Mouse (Mus musculus): Measurements from ENCODE around the gene Serpina6. TPM values are rescaled to one million over a fixed set of nuclear protein-coding genes. Genes with fewer than 3 reads are reported as not detected.

Gene Serpina6
- 1.2 and 1.7 TPM in 2 replicates for polyA plus RNA-seq (2015; fragmentation: Nextera tagmentation; extraction: Ambion mirVana)

- no peak within 1 kb of the TSS for H3K9ac ChIP-seq (ENCODE audit: low read length)
- H3K4me1 ChIP-seq (ENCODE audit: control insufficient read depth, insufficient read depth, low read length) = no peaks in the 10 kb centered on the region
- H3K27me3 ChIP-seq (ENCODE audit: control insufficient read depth, insufficient read depth, low read length) = no peaks in the 10 kb centered on the region
- H3K9me3 ChIP-seq (replicated peaks; ENCODE audit: control insufficient read depth, low read length) = no peaks in the 10 kb centered on the region
- WGBS = 67% methylated on average over 9 of the region's 9 CpGs
- no peak within 1 kb of the TSS for H3K4me2 ChIP-seq (ENCODE audit: low read depth, low read length)
- no peak for ATAC-seq (replicated peaks; ENCODE audit: extremely low read depth, insufficient read depth, low FRiP score)
- no peaks in the 10 kb centered on the region for H3K36me3 ChIP-seq (ENCODE audit: control insufficient read depth, insufficient read depth)
- no peak within 1 kb of the TSS for H3K27ac ChIP-seq (ENCODE audit: low read length)
- H3K4me3 ChIP-seq (ENCODE audit: low read length) = no peak within 1 kb of the TSS
Measured at GRCm38 (mm10) chr12:103656848-103657626, at the start of gene Serpina6. Gene Serpina6 (minus strand): TSS chr12:103657212.

- no peaks in the 10 kb centered on the region for H3K36me3 ChIP-seq (ENCODE audit: control insufficient read depth, insufficient read depth)
- no peak overlapping the region for H3K9ac ChIP-seq (ENCODE audit: low read length)
- WGBS = 25% methylated on average over 4 of the region's 4 CpGs
- no peak overlapping the region for H3K27ac ChIP-seq (ENCODE audit: low read length)
- no peak for ATAC-seq (replicated peaks; ENCODE audit: extremely low read depth, insufficient read depth, low FRiP score)
- H3K4me3 ChIP-seq (ENCODE audit: low read length) = no peak overlapping the region
- no peak overlapping the region for H3K4me2 ChIP-seq (ENCODE audit: low read depth, low read length)
- H3K27me3 ChIP-seq (ENCODE audit: control insufficient read depth, insufficient read depth, low read length) = no peaks in the 10 kb centered on the region
- no peaks in the 10 kb centered on the region for H3K4me1 ChIP-seq (ENCODE audit: control insufficient read depth, insufficient read depth, low read length)
- no peaks in the 10 kb centered on the region for H3K9me3 ChIP-seq (replicated peaks; ENCODE audit: control insufficient read depth, low read length)
Measured at GRCm38 (mm10) chr12:103706113-103706512, 49.1 kb upstream of the Serpina6 start.

GRCm38 (mm10) chr12:103705547-103705946, 48.5 kb upstream of the Serpina6 start:
- no peak for ATAC-seq (replicated peaks; ENCODE audit: extremely low read depth, insufficient read depth, low FRiP score)
- H3K4me2 ChIP-seq (ENCODE audit: low read depth, low read length) = no peak overlapping the region
- H3K9me3 ChIP-seq (replicated peaks; ENCODE audit: control insufficient read depth, low read length) = no peaks in the 10 kb centered on the region
- no peak overlapping the region for H3K27ac ChIP-seq (ENCODE audit: low read length)
- no peaks in the 10 kb centered on the region for H3K27me3 ChIP-seq (ENCODE audit: control insufficient read depth, insufficient read depth, low read length)
- H3K36me3 ChIP-seq (ENCODE audit: control insufficient read depth, insufficient read depth) = no peaks in the 10 kb centered on the region
- no peak overlapping the region for H3K9ac ChIP-seq (ENCODE audit: low read length)
- no peaks in the 10 kb centered on the region for H3K4me1 ChIP-seq (ENCODE audit: control insufficient read depth, insufficient read depth, low read length)
- no peak overlapping the region for H3K4me3 ChIP-seq (ENCODE audit: low read length)
- WGBS = 53% methylated on average over 2 of the region's 2 CpGs

- H3K9ac ChIP-seq (ENCODE audit: low read length) = no peak overlapping the region
- no peaks in the 10 kb centered on the region for H3K9me3 ChIP-seq (replicated peaks; ENCODE audit: control insufficient read depth, low read length)
- H3K36me3 ChIP-seq (ENCODE audit: control insufficient read depth, insufficient read depth) = no peaks in the 10 kb centered on the region
- ATAC-seq (replicated peaks; ENCODE audit: extremely low read depth, insufficient read depth, low FRiP score) = no peak
- H3K4me2 ChIP-seq (ENCODE audit: low read depth, low read length) = no peak overlapping the region
- H3K27ac ChIP-seq (ENCODE audit: low read length) = no peak overlapping the region
- WGBS = 86% methylated on average over 4 of the region's 4 CpGs
- no peaks in the 10 kb centered on the region for H3K4me1 ChIP-seq (ENCODE audit: control insufficient read depth, insufficient read depth, low read length)
- H3K27me3 ChIP-seq (ENCODE audit: control insufficient read depth, insufficient read depth, low read length) = no peaks in the 10 kb centered on the region
- no peak overlapping the region for H3K4me3 ChIP-seq (ENCODE audit: low read length)
Measured at GRCm38 (mm10) chr12:103700144-103700750, 43.2 kb upstream of the Serpina6 start.

- Histone ChIP-seq H3K27ac (ENCODE audit: low read length) (no peak within 1 kb of the TSS), H3K4me2 (ENCODE audit: low read depth, low read length) (no peak within 1 kb of the TSS), H3K27me3 (ENCODE audit: control insufficient read depth, insufficient read depth, low read length) (no peaks in the 10 kb centered on the region), H3K9ac (ENCODE audit: low read length) (no peak within 1 kb of the TSS), H3K4me3 (ENCODE audit: low read length) (no peak within 1 kb of the TSS), H3K9me3 (replicated peaks; ENCODE audit: control insufficient read depth, low read length) (no peaks in the 10 kb centered on the region), H3K36me3 (ENCODE audit: control insufficient read depth, insufficient read depth) (no peaks in the 10 kb centered on the region), H3K4me1 (ENCODE audit: control insufficient read depth, insufficient read depth, low read length) (no peaks in the 10 kb centered on the region)
- WGBS = 79% methylated on average over 8 of the region's 8 CpGs
- no peak for ATAC-seq (replicated peaks; ENCODE audit: extremely low read depth, insufficient read depth, low FRiP score)
Measured at GRCm38 (mm10) chr12:103695429-103695828, 38.4 kb upstream of the Serpina6 start, which contains the start of gene Serpina1f. Gene Serpina1f (minus strand): TSS chr12:103695529.

- ATAC-seq (replicated peaks; ENCODE audit: extremely low read depth, insufficient read depth, low FRiP score) = no peak
- Histone ChIP-seq H3K27me3 (ENCODE audit: control insufficient read depth, insufficient read depth, low read length) (no peaks in the 10 kb centered on the region), H3K27ac (ENCODE audit: low read length) (no peak overlapping the region), H3K9me3 (replicated peaks; ENCODE audit: control insufficient read depth, low read length) (no peaks in the 10 kb centered on the region), H3K4me1 (ENCODE audit: control insufficient read depth, insufficient read depth, low read length) (no peaks in the 10 kb centered on the region), H3K4me2 (ENCODE audit: low read depth, low read length) (no peak overlapping the region), H3K9ac (ENCODE audit: low read length) (no peak overlapping the region), H3K4me3 (ENCODE audit: low read length) (no peak overlapping the region), H3K36me3 (ENCODE audit: control insufficient read depth, insufficient read depth) (no peaks in the 10 kb centered on the region)
- 24% methylated on average over 3 of the region's 3 CpGs for WGBS
Measured at GRCm38 (mm10) chr12:103688221-103688814, 31.3 kb upstream of the Serpina6 start.

- H3K27ac ChIP-seq (ENCODE audit: low read length) = no peak overlapping the region
- no peak overlapping the region for H3K9ac ChIP-seq (ENCODE audit: low read length)
- H3K9me3 ChIP-seq (replicated peaks; ENCODE audit: control insufficient read depth, low read length) = no peaks in the 10 kb centered on the region
- WGBS = 49% methylated on average over 7 of the region's 7 CpGs
- no peaks in the 10 kb centered on the region for H3K27me3 ChIP-seq (ENCODE audit: control insufficient read depth, insufficient read depth, low read length)
- no peak for ATAC-seq (replicated peaks; ENCODE audit: extremely low read depth, insufficient read depth, low FRiP score)
- no peaks in the 10 kb centered on the region for H3K36me3 ChIP-seq (ENCODE audit: control insufficient read depth, insufficient read depth)
- no peak overlapping the region for H3K4me2 ChIP-seq (ENCODE audit: low read depth, low read length)
- no peaks in the 10 kb centered on the region for H3K4me1 ChIP-seq (ENCODE audit: control insufficient read depth, insufficient read depth, low read length)
- no peak overlapping the region for H3K4me3 ChIP-seq (ENCODE audit: low read length)
Measured at GRCm38 (mm10) chr12:103687021-103687420, 30.0 kb upstream of the Serpina6 start.

GRCm38 (mm10) chr12:103686050-103686449, 29.0 kb upstream of the Serpina6 start:
- Histone ChIP-seq H3K4me1 (ENCODE audit: control insufficient read depth, insufficient read depth, low read length) (no peaks in the 10 kb centered on the region), H3K36me3 (ENCODE audit: control insufficient read depth, insufficient read depth) (no peaks in the 10 kb centered on the region), H3K4me2 (ENCODE audit: low read depth, low read length) (no peak overlapping the region), H3K27ac (ENCODE audit: low read length) (no peak overlapping the region), H3K27me3 (ENCODE audit: control insufficient read depth, insufficient read depth, low read length) (no peaks in the 10 kb centered on the region), H3K9ac (ENCODE audit: low read length) (no peak overlapping the region), H3K4me3 (ENCODE audit: low read length) (no peak overlapping the region), H3K9me3 (replicated peaks; ENCODE audit: control insufficient read depth, low read length) (no peaks in the 10 kb centered on the region)
- 72% methylated on average over 3 of the region's 3 CpGs for WGBS
- no peak for ATAC-seq (replicated peaks; ENCODE audit: extremely low read depth, insufficient read depth, low FRiP score)

GRCm38 (mm10) chr12:103685386-103685785, 28.4 kb upstream of the Serpina6 start:
- Histone ChIP-seq H3K4me3 (ENCODE audit: low read length) (no peak overlapping the region), H3K4me1 (ENCODE audit: control insufficient read depth, insufficient read depth, low read length) (no peaks in the 10 kb centered on the region), H3K27me3 (ENCODE audit: control insufficient read depth, insufficient read depth, low read length) (no peaks in the 10 kb centered on the region), H3K36me3 (ENCODE audit: control insufficient read depth, insufficient read depth) (no peaks in the 10 kb centered on the region), H3K9me3 (replicated peaks; ENCODE audit: control insufficient read depth, low read length) (no peaks in the 10 kb centered on the region), H3K27ac (ENCODE audit: low read length) (no peak overlapping the region), H3K9ac (ENCODE audit: low read length) (no peak overlapping the region), H3K4me2 (ENCODE audit: low read depth, low read length) (no peak overlapping the region)
- ATAC-seq (replicated peaks; ENCODE audit: extremely low read depth, insufficient read depth, low FRiP score) = no peak
- 48% methylated on average over 3 of the region's 3 CpGs for WGBS
